Mouse (Mus musculus) MEL-GATA-1-ER (cell line): ENCODE measurements around the gene Creld1.

ENCODE experiments used
- DNase-seq: peaks from one replicate; pipeline ENCODE4 v3.0.0-alpha.2; 2012; ENCODE audit warnings: low read depth; ENCODE audit errors: extremely low read depth

Gene Creld1

DNA sequence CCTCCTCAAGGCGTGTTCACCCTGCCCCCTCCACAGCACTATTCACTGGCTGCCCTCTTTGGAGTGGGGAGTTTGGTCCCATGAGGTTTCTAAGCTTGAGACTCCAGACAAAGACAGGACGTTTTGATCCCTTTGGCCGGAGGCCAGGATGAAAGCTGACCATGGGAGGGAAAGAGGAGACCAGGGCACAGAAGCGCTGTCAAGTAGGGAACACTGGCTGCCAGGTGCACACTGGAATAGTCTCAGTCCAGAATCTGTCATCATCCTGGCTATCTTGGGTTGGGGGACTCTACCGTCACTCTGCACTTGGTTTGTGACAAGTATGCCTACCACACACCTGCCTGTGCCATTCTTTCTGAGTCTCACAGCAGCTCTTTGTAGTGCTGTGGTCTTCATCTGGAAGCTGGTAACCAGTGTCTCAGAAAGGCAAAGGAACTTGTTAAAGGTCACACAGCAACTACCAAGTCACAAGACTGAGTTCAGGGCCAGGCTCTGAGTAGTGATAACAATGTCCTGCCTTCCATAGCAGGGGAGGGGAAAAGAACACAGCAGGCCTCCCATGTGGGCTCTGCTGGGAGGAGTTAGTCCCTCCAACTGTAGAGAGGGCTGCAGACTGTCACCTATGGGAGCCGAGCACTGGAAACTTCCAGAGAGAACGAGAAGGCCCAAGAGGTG, 25.3 kb downstream of the Creld1 start:
- DNase-seq, result no peak

DNA sequence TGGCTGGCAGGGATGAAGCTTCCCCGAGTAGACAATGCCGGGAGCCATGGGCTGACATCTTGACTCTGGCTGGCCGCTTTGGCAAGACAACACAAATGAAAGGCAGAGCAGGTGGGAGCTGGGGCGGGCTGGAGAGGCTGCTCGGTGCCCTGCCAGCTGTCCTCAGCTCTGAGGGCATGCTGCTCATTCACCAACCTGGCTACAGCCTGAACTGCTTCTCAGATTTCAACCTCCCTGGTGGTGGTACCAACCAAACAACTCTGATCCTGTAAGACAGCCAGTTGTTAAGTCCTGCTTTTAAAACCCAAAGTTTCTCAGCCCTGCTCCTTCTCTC, 25.8 kb downstream of the Creld1 start:
- DNase-seq, result no peak

DNA sequence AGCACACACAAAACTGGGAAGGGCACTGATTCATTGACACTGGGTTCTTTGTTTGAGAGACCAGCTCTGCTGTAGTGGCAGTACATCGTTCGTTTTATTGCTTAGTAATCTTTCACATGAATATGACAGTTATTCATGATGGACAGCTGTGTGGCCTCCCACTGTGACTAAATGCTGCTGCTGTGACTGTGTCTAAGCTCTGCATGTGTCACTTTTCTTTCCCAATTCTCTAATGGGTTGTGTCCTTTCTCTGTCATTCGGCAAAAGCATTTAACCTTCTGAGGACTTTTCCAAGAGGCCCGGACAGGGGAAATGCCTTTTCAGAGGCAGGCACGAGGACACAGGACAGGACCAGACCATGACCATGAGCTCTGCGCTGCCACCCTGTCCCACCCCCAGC, 30.8 kb downstream of the Creld1 start:
- DNase-seq, result no peak

DNA sequence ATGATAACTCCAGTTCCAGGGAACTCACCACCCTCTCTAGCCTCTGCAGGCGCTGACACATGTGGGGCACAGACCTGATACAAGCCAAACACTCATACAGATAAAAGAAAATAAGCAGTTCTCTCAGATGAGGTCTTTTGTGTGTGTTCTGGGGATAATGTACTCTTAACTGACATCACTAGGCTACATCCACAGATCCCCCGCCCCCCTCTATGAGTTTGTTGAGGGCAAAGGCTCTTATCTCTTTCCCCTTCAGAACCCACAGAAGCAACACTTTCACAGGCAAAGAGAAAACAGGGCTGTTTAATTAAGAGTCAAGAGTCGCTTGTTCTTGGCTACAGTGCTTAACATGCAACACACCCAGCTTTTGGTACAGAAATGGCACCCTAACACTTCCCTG, 31.5 kb downstream of the Creld1 start:
- no peak for DNase-seq

DNA sequence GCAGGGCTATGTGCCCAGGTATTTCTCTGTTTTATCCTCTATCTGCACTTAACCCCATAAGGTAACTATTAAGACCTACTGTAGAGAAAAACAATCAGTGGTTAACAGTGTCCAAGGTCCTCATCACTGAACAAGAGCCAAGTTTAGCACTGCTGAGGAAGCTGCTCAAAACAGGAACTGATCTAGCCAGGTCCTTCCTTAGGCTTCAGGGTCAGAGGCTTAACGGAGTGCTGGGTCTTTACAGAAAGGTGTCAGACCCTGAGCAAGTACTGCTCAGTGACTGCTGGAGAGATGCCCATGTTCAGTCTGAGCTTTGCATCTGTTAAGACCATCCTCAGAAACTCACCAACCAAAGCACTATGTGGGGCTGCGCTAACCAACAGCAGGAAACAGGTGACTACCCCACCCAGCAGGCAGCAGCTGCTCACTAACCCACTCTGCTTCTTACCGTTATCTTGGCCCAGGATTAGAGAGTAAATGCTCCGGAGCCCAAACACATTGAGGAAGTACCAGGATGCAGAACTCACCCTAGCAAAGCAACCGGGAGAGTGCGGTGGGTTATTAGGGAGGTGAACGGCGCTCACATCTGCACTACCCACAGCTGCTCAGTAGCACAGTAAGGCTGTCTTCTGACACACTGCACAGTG, 34.5 kb downstream of the Creld1 start:
- peak; percentile 63 for DNase-seq

DNA sequence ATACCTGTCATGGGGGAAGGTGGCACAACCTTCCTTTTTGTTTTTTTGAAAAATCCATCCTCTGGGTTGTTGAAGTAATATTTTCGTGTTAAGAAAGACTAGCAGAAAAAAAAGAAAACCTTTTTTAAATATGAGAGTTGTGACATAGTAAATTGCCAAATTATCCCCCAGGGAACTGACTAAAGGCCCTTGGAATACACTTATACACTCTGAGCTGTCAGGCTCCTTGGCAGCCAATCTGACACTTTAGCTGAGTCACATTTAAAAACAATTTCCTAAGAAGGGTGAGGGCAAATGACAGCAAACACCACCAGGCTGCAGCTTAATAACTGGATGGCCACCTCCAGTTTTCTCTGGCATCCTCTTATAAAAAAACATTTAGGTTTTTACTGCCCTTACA, 39.2 kb downstream of the Creld1 start:
- DNase-seq, result no peak

DNA sequence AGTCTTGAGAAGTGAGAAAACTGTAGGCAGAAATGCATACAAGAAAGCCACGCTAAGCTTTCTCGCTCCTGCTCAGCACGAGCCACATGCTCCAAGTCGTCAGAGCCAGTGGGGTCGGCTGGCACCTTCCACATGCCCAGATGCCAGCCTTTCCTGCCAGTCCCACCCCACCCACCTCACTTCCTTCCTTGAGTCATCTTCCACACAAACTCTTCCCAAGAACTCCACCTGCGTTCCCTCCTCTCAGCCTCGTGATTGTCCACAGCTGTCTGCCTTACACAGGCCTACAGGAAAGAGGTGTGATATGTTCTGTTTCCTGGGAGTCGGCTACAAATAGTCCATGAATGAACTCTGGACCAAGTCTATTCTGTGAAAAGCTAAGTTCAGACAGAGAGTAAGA, 40.3 kb downstream of the Creld1 start:
- no peak for DNase-seq

DNA sequence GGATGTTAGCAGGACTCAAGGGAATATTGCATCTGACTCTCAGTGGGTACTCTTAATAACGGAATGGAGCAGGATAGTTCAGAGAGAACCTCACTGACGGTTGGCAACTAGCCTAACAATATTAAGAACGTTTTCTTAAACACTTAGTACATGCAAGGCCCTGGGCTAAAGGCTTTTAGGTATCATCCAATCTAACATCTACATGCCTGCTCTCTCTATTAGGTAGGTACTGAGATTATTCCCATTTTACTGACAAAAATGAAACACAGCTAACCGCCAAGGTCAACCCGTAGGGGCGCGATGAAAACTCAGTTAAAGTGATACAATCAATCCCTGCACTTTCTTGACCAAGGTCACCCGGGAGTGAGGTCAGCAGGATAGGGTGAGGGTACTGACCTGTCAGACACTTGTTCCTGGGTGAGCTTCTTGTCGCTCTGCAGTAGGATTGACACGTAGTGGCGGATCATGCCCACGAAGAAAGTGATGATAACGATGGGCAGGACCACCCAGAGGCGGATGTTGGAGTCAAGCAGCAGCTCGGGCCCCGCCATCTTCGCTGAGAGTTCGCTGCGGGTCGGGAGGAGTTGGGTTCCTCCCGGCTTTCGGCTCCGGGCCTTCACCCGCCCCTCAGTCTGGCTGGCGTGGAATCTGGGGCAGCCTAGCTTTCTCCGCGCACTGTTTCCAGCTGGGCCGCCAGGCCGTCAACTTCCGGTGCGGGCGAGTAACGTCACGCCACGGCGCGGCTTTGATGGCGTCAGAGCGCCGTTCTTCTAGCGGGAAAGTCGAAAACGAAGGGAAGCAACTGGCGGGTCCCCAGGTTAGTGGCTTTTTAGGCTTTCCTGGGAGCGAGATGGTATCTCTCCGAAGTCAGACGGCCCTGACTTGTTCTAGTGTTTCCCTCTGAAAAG, 48.1 kb downstream of the Creld1 start, which contains the start of the genes Emc3 and Fancd2:
Gene Emc3, minus strand, starts transcription at position 721 of the 908 bp plus-strand sequence.
Gene Fancd2, plus strand, starts transcription at position 751 of the 908 bp plus-strand sequence.
- DNase-seq, result peak; percentile 70

DNA sequence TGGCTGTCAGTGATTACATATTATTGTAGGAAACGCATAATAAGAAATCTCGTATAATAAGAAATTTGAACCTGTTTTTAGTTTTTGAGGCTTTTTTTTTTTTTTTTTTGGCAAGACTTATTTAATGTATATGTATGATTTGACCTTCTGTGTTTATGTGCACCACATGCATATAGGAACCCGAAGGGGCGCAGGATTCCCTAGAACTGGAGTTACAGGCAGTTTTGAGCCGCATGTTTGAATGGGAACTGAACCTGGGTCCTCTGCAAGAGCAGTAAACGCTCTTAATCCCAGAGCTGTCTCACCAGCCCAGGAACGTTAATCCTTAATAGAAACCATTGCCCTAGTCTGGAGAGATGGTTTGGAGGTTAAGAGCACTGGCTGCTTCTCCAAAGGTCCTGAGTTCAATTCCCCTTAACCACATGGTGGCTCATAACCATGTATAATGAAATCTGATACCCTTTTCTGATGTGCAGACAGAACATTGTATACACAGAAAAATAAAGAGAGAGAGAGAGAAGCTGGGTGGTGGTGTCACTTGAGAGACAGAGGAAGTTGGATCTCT, 48.8 kb downstream of the Creld1 start:
- peak; percentile 39 for DNase-seq

DNA sequence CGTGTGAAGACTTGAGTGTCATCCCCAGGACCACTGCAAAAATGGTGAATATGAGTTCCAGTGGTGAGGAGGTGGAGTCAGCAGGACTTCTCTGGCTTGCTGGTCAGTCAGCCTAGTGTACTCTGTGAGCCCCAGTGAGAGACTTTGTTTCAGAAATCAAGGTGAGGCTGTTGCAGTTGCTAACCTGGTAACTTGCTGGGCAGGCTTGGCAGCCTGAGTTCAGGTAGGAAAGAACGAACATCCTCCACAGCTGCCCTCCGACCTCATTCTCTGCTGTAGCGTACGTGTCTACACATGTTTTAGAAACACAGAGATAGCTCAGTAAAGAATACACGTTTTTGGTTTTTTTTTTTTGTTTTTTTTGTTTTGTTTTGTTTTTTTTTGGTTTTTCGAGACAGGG, 51.8 kb downstream of the Creld1 start:
- DNase-seq, result no peak

DNA sequence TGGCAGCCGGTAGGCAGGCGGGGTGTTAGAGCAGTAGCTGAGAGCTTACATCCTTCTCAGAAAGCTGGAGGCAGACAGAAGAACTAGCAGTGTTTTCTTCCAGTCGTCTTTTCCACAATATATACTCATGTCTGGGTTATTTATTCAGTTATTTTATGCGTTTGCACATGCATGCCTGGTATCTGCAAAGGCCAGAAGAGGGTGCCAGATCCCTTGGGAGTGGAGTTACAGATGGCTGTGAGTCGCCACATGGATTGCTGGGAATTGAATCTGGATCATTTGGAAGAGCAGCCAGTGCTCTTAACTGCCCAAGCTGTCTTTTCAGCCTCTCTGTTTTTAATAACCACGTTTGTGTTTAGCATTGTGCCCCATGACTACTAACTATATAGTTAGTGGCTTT, 58.5 kb downstream of the Creld1 start:
- no peak for DNase-seq
